Mouse (Mus musculus): ENCODE measurements at regions not wholly inside any gene's neighbourhood (a gene's known extent, or its start where the extent isn't known, plus 50 kb on each side); places are given as distances from the start of the nearest gene placed in this dataset.

DNA sequence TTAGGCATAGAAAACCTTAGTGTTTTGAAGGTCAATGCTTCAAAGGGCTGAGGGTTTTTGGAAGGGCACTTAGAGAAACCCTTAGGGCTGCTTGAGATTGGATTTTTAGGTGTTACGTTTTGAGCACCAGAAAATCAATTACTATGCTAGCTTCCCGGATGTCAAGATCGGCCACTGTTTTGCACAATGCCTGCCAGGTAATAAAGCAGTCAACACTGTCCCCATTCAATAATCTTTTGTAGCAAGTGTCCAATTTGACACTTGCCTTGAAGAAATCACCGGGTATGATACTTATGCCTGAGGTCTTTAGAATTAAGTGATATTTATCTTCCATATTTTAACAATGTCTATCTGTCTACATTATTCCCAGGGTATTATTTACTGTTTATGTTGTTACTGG lies 403.0 kb upstream of the Sel1l start:
- peaks cover 6% of the 10 kb centered on the region; the same call in 1 of the 2 replicates for H3K9me3 ChIP-seq (ENCODE audit: low read length)
- no peak overlapping the region for H3K4me3 ChIP-seq (replicated peaks; ENCODE audit: low read length)
- no peak for TF ChIP-seq POU5F1 (IDR thresholded peaks at IDR 0.05; ENCODE audit: borderline replicate concordance, low read length)
- TF ChIP-seq NANOG (IDR thresholded peaks at IDR 0.05; ENCODE audit: borderline replicate concordance, low read length): no peak
- TF ChIP-seq CTCF (conservative IDR thresholded peaks at IDR 0.05; ENCODE audit: low read length): no peak
- no peaks in the 10 kb centered on the region for H3K27me3 ChIP-seq (ENCODE audit: insufficient read depth, low read length)
- H3K36me3 ChIP-seq (ENCODE audit: insufficient read depth, low read length): no peaks in the 10 kb centered on the region
- H3K4me1 ChIP-seq (replicated peaks; ENCODE audit: low read depth, low read length): no peaks in the 10 kb centered on the region

DNA sequence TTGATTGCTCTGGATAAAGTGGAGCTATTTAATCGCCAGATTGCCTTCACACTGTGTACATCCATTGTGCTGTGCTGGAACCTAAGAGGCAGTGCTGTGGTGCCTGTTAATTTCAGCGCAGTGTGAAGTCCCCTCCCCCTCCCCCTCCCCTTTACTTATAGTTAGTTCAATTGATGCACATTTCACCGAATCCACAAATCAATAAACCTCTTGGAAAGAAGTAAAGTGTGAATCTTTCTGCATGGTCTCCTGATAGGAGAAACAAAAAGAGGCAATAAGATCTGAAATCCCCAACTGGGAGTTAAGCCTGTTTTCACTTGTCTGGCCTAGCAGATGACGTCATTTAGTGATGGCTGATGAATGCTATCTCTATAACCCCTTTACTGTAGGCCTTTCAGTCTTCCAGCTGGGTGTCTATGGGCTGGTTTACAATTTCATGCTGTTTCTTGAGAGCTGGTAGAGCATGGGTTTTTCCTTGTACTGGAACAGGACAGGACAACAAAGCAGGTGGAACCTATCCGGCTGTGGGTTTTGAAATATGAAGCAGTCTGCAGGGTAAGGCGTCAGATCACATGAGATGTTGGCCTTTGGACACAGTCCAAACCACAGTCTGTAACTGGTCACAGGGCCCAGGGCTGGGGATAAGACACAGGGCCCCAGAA lies 398.0 kb upstream of the Sel1l start:
- Histone ChIP-seq H3K9me3 (ENCODE audit: low read length) (peaks cover 6% of the 10 kb centered on the region; the same call in 1 of the 2 replicates), H3K27me3 (ENCODE audit: insufficient read depth, low read length) (no peaks in the 10 kb centered on the region)
- TF ChIP-seq NANOG (IDR thresholded peaks at IDR 0.05; ENCODE audit: borderline replicate concordance, low read length) (no peak), POU5F1 (IDR thresholded peaks at IDR 0.05; ENCODE audit: borderline replicate concordance, low read length) (no peak), CTCF (conservative IDR thresholded peaks at IDR 0.05; ENCODE audit: low read length) (no peak)

DNA sequence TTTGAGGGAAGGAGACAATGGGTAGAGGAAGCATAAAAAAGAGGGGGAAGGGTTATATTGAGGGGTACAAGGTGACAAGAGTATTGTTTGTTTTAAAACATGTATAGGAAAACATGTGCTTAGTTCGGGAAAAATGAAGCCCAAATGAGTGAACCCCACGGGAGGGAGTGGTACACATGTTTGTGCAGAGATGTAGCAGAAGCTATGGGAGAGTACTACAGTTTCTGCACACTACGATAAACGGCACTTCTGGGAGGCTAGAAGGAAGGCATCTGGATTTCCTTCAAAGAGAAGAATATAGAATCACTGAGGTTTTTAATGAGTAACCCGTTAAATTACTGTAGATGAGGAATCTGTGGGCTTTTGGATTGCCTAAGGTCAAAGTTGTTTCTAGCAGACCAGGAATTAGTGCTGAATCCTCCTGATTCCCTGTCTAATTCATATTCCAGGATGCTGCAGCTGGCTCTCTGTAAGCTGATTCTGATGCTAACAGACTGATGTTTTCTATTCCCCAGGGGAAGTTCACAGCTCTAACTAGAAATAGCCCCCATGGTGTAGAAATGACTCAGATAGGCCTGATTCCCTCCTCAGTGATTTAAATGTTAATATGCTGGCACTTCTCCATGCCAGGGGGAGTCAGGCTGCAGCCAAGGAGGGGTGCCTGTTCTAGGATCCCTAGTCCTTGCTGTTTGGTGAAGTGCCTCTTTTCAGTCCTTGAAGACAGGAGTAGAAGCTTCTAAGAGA lies 391.2 kb upstream of the Sel1l start:
- Histone ChIP-seq H3K36me3 (ENCODE audit: insufficient read depth, low read length) (no peaks in the 10 kb centered on the region), H3K27me3 (ENCODE audit: insufficient read depth, low read length) (no peaks in the 10 kb centered on the region), H3K9me3 (ENCODE audit: low read length) (no peaks in the 10 kb centered on the region), H3K4me3 (replicated peaks; ENCODE audit: low read length) (no peak overlapping the region), H3K4me1 (replicated peaks; ENCODE audit: low read depth, low read length) (no peaks in the 10 kb centered on the region)
- TF ChIP-seq POU5F1 (IDR thresholded peaks at IDR 0.05; ENCODE audit: borderline replicate concordance, low read length) (no peak), NANOG (IDR thresholded peaks at IDR 0.05; ENCODE audit: borderline replicate concordance, low read length) (no peak), CTCF (conservative IDR thresholded peaks at IDR 0.05; ENCODE audit: low read length) (no peak)

More for the DNA sequence above, 398.0 kb upstream of the Sel1l start:
- Histone ChIP-seq H3K36me3 (ENCODE audit: insufficient read depth, low read length) (no peaks in the 10 kb centered on the region), H3K4me3 (replicated peaks; ENCODE audit: low read length) (no peak overlapping the region), H3K4me1 (replicated peaks; ENCODE audit: low read depth, low read length) (no peaks in the 10 kb centered on the region)

DNA sequence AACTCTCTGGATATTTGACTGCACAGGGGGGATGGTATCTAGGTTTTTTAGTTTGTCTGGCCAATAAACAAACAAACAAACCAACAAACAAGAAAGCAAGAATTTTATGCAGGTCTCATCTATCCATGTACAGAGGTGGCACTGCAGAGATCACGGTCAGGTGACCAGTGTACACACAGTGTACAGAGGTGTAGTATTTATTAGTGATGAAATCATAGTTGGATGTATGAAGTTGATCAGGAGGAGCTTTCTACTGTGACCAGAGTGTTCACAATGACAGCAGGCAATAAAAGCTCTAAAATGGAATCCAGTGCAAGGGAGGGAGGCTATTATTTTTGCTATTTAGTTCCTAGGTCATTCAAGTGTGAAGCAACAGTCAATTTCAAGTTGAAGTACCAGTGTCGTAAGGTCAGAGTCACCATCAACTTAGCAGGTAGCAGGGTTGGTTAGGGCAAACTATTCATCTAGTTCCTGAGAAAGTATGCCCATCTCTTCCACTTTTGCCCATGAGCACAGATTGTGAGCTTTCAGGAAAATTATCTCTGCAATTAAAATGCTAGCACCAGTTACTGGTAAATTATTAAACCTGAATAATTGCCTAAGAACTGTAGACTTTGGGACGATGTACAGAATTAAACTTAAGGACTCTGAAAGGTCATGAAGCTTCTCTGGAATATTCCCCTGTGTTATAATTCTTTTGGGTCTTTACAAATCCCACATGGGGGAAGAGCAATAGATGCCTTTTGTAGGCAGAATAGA lies 384.9 kb upstream of the Sel1l start:
- TF ChIP-seq CTCF (conservative IDR thresholded peaks at IDR 0.05; ENCODE audit: low read length): no peak
- Histone ChIP-seq H3K27me3 (ENCODE audit: insufficient read depth, low read length) (no peaks in the 10 kb centered on the region), H3K4me1 (replicated peaks; ENCODE audit: low read depth, low read length) (no peaks in the 10 kb centered on the region), H3K9me3 (ENCODE audit: low read length) (no peaks in the 10 kb centered on the region), H3K4me3 (replicated peaks; ENCODE audit: low read length) (no peak overlapping the region), H3K36me3 (ENCODE audit: insufficient read depth, low read length) (no peaks in the 10 kb centered on the region)

DNA sequence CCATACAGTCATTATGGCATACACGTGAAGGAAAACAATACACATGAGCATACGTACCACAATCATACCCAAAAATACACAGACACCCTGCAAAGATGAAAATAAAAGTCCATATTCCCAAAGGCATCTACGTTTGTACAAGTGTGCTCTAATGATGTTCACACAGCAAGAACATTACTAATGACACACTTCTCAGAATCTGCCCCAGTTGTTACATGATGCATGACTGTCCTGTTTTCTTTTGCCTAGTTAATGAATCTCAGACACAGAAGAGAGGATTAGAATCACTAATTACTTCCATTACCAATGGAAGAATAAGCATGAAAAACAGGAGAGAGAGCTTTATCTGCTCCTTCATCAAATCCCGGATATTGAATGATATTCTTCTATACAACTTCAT lies 379.6 kb upstream of the Sel1l start:
- TF ChIP-seq NANOG (IDR thresholded peaks at IDR 0.05; ENCODE audit: borderline replicate concordance, low read length) (no peak), CTCF (conservative IDR thresholded peaks at IDR 0.05; ENCODE audit: low read length) (no peak), POU5F1 (IDR thresholded peaks at IDR 0.05; ENCODE audit: borderline replicate concordance, low read length) (no peak)

DNA sequence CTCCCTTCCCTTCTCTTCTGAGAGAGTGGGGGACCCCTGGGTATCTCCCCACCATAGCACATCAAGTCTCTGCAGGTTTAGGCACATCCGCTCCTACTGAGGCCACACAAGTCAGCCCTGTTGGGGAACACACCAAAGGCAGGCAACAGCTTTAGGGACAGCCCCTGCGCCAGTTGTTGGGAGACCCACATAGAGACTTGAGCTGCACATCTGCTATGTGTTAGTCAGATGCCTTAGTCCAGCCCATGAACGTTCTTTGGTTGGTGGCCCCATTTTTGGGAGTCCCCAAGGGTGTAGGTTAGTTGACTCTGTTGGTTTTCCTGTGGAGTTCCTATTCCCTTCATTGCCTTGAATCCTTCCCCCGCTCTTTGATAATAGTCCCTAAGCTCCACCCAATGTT lies 354.4 kb upstream of the Sel1l start:
- Histone ChIP-seq H3K9me3 (ENCODE audit: low read length) (no peaks in the 10 kb centered on the region), H3K4me3 (replicated peaks; ENCODE audit: low read length) (no peak overlapping the region), H3K4me1 (replicated peaks; ENCODE audit: low read depth, low read length) (no peaks in the 10 kb centered on the region), H3K36me3 (ENCODE audit: insufficient read depth, low read length) (no peaks in the 10 kb centered on the region), H3K27me3 (ENCODE audit: insufficient read depth, low read length) (no peaks in the 10 kb centered on the region)
- TF ChIP-seq CTCF (conservative IDR thresholded peaks at IDR 0.05; ENCODE audit: low read length): no peak
- no peak for TF ChIP-seq POU5F1 (IDR thresholded peaks at IDR 0.05; ENCODE audit: borderline replicate concordance, low read length)
- TF ChIP-seq NANOG (IDR thresholded peaks at IDR 0.05; ENCODE audit: borderline replicate concordance, low read length): no peak

More for the DNA sequence above, 379.6 kb upstream of the Sel1l start:
- Histone ChIP-seq H3K36me3 (ENCODE audit: insufficient read depth, low read length) (no peaks in the 10 kb centered on the region), H3K4me3 (replicated peaks; ENCODE audit: low read length) (no peak overlapping the region), H3K4me1 (replicated peaks; ENCODE audit: low read depth, low read length) (no peaks in the 10 kb centered on the region), H3K9me3 (ENCODE audit: low read length) (no peaks in the 10 kb centered on the region), H3K27me3 (ENCODE audit: insufficient read depth, low read length) (no peaks in the 10 kb centered on the region)

DNA sequence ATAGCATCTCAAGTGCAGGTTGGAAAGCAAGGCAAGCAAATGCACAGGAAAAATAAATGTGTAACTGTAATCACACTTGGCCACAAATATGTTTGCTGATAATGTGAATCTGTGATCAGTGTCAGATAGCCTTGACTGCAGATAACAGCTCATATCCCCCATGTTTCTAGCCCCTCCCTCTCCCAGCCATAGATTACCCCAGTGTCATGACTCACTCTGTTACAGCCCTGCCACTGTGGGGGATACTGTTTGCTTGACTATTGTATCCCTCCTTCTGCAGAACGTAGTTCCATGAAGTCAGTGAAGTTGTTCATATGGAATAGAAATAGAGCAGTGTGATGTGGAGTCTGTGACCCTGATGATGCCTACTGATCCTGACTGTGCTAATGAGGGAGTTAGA lies 351.6 kb upstream of the Sel1l start:
- no peaks in the 10 kb centered on the region for H3K36me3 ChIP-seq (ENCODE audit: insufficient read depth, low read length)
- H3K27me3 ChIP-seq (ENCODE audit: insufficient read depth, low read length): no peaks in the 10 kb centered on the region
- H3K4me1 ChIP-seq (replicated peaks; ENCODE audit: low read depth, low read length): no peaks in the 10 kb centered on the region
- H3K4me3 ChIP-seq (replicated peaks; ENCODE audit: low read length): no peak overlapping the region
- H3K9me3 ChIP-seq (ENCODE audit: low read length): no peaks in the 10 kb centered on the region
- TF ChIP-seq CTCF (conservative IDR thresholded peaks at IDR 0.05; ENCODE audit: low read length): no peak
- no peak for TF ChIP-seq NANOG (IDR thresholded peaks at IDR 0.05; ENCODE audit: borderline replicate concordance, low read length)
- no peak for TF ChIP-seq POU5F1 (IDR thresholded peaks at IDR 0.05; ENCODE audit: borderline replicate concordance, low read length)

DNA sequence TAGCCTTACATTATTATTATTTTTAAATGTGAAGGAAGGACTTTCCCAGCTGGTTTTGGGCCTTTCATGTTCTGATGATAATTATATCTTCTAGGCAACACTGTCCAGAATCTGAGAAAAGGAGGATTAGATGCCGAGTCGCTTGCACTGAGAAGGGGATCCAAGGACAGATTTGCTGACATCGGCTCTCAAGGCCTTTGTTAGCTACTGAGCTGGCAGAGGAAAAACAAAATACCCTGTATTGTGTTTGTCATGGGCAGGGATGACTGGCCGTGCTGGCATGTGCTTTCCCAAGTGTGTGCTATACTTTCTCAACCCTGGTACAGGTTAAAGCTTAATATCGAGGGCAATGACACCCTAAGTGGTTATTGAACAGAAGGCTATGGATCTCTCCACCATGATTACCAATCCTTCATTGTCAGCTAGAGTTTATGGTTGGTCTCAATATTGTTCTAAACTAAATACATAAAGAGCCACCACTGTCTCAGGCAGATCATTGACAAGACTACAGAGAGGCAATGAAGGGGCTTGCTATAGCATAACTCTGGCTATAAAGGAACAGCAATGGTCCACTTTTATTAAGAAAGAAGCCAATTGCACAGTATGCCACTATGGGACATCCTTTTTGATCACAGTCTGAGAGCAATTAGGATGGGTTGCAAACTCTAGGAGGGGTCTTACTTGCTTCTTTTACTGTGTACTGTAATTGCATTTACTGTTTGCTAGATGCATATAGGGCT lies 350.0 kb upstream of the Sel1l start:
- Histone ChIP-seq H3K27me3 (ENCODE audit: insufficient read depth, low read length) (no peaks in the 10 kb centered on the region), H3K4me1 (replicated peaks; ENCODE audit: low read depth, low read length) (no peaks in the 10 kb centered on the region), H3K4me3 (replicated peaks; ENCODE audit: low read length) (no peak overlapping the region), H3K9me3 (ENCODE audit: low read length) (no peaks in the 10 kb centered on the region), H3K36me3 (ENCODE audit: insufficient read depth, low read length) (no peaks in the 10 kb centered on the region)
- TF ChIP-seq POU5F1 (IDR thresholded peaks at IDR 0.05; ENCODE audit: borderline replicate concordance, low read length): no peak
- TF ChIP-seq CTCF (conservative IDR thresholded peaks at IDR 0.05; ENCODE audit: low read length): no peak
- no peak for TF ChIP-seq NANOG (IDR thresholded peaks at IDR 0.05; ENCODE audit: borderline replicate concordance, low read length)
